Mouse (Mus musculus): Measurements from ENCODE around the gene Npffr2.
"Not testable (repeated sequence)": the region's sequence is repeated elsewhere in the genome, so short reads cannot be mapped to it uniquely, and the experiment has no call there.

Npffr2 gene

DNA sequence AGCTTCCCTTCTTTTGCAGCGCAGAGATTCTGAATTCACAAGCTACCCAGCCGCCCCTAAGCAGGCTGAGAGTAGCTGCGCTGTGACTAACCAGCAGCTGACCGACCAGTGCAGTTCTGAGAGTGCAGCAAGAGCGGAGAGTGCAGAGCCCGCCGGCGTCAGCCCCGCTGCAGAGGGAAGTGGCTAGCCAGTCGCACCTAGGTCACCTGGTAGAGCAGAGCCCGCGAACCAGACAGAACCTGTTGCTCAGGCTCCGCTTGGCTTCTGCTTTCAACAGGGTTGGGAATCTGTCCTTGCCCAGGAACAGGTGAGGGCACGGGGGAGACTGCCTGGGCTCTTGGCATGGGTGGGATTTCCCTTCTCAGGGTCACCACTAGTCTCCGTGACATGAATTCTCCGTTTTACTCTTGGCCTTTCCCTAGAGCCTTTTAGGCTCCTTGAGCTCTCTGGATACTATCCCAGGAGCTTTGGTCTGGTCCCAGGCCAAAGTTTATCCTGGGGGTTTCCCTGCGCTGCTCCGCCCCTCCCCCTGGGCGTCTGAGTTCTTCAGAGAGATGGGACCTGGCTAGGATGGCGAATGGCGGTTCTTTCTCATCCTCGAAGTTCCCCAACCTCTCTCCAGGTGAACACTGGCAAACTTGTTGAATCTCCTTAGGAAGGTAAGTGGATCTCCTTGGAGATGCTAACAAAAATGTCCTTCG lies at the start of gene Npffr2:
TSS of gene Npffr2 (plus strand) at position 552 of the 701 bp plus-strand sequence.
- DNase-seq (ENCODE audit: low spot score), result peak; percentile 14

DNA sequence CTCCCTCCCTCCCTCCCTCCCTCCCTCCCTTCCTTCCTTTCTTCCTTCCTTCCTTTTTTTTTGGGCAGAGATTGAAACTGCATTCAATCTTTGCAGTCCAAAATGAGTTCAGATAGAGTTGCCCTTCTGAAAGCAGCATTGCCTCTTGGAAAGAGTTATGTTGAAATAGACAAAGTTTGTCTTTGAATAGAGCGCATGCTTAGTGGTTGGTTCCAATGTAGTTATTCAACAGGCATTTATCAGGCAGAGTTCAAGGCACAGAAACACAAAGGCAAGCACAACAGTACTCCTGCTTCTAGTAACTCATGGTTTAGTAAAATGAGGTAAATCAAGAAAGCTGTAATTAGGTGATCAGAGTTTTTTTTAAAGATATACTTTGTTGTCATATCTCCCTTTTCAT lies 34.7 kb upstream of the Npffr2 start:
- DNase-seq (ENCODE audit: low spot score), result no peak

DNA sequence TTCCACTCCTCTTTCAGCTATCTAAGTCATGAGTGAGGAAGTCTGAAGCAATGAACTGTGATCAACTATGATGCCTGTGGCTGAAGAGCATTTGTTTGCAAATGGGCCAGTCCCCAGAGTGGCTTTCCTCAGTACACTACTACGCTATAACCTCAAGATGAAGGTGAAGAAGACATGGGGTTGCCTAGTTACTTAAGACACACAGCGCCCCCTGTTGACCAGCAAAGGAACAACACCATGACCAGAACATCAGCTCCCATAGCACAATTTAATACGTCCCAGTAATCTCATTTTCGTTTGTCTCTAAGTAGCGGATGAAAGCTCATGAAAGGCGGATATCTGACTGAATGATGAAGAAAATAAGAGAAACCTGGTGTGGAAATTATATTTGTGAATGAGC lies 27.0 kb upstream of the Npffr2 start:
- peak; percentile 43 for DNase-seq (ENCODE audit: low spot score)

DNA sequence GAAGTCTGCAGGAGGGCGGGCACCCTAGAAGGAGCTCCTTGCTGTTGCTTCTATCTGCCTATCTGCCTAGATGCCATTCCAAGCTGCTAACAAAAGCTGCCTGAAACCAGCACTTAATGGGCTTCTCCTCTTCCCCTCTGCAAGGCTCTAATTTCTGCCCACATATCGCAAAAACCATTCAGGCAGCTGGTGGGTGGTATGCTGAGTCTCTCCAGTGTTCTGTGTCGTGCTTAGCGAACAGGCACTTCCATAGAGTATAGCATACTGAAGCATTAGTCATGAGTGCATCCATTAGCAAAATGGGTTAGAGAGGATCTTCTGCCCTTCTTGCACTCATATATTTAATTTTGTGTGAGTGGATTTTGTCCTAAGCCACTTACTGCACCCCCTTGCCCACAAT lies 8.6 kb upstream of the Npffr2 start:
- DNase-seq (ENCODE audit: low spot score), result no peak

DNA sequence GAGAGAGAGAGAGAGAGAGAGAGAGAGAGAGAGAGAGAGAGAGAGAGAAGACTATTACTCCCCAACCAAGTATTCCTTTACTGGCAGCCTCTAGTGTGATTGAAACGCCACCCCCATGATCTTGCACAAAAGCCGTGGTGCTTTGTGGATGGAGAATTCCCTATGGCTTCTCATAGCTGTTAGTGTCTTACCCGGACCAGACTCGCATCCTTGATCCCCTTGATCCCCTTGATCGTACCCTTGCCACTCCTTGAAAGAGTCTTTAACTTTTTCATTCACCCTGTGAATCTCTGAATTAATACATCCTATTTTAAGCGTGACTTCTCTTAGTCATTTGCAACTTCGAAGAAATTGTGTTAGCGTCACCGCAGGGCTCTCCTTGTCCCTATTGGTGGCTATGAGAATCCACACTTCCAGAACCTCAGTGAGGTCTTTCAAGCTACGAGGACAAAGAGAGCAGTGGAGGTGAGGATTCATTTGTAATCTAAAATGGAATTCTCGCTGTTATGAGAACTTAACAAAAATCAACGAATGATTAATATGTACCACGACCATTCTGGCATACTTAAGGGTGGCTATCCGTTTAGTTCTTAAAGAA lies 949 bp upstream of the Npffr2 start:
- DNase-seq (ENCODE audit: low spot score), result no peak

DNA sequence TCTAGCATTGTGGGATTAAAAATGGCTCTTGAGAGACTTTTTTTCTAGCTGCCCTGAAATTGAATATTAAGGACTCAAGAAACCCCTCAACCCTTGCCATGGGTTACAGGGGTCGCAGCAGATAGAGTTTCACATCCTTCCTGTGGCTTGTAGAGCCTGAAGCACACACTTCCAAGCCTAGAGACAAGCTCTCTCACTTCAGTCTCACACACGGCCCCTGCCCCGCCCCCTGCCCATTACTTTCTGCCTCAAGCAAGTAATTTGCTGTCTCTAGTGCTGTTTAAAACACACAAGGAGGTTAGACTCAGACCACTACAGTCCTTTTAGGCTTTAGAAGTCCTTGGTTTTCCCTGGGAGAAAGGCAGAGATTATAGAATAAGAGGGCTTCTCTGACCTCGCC lies 1.7 kb downstream of the Npffr2 start:
- no peak for DNase-seq (ENCODE audit: low spot score)

DNA sequence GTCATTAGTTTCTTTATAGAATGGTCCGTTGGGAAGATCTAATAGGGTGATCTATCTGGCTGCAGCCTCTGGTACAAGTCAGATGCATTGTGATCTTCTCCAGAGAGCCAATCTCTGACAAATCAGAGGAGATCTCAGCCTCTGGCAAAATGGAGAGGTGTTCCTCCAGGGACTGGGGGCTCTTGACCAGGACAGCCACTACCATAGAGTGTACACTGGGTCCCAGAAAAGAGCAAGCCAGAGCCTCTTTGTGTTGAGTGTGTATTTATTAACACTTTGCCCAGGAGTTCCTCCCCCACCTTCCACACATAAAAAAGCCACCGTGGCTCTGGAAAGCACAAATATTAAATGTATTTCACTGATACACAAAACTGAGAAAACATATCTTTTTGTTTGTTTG lies 2.2 kb downstream of the Npffr2 start:
- DNase-seq (ENCODE audit: low spot score), result no peak

DNA sequence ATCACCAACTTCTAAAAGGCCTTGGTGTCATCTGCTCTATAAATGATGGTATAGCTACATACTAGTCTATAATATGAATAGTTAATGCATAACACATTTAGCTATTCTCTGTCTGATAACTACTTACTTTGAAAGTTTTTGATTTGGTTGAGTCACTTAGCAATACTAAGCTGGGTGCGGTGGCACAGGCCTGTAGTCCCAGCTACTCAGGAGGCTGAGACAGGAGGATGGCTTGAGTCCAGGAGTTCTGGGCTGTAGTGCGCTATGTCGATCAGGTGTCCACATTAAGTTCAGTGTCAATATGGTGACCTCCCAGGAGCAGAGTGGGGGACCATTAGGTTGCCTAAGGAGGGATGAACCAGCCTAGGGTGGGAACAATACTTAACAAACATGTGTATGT lies 8.8 kb downstream of the Npffr2 start:
- no peak for DNase-seq (ENCODE audit: low spot score)

DNA sequence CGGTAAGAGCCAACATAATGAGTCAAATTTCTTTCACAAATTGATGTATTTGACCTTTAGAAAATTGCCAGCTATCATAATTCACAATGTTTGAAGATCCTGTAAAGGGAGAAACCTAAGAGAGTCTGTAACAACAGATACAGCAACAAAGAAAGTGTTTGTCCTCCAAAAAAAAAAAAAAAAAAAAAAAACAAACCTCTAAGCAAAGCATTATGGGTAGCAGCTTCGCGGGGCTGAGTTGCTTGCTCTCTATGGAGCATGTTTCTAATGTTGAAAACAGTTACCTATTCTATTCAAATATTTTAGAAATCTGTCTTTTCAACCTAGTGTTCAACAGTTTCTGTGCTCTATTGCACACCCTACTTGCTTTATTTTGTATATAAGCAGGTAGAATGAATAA lies 15.2 kb downstream of the Npffr2 start:
- DNase-seq (ENCODE audit: low spot score), result no peak

DNA sequence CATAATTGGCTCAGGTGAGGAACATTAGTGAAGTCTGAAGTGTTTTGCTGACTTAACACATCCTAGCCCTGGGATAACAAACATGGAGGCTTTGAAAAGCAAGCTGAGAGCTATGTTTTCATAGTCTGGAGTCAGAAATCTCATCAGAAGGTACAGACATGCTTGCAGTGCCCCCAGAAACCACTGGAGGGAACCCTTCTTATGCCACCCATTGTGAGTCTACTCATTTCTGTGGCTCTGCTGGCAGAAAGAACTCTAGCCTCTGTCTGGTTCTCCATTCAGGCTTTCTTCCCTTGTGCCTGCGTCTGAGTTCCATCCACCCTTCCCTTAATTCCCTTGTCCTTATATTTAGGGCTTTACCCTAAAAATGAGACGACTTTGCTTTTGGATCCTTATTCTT lies 16.2 kb downstream of the Npffr2 start:
- DNase-seq (ENCODE audit: low spot score), result peak; percentile 53

DNA sequence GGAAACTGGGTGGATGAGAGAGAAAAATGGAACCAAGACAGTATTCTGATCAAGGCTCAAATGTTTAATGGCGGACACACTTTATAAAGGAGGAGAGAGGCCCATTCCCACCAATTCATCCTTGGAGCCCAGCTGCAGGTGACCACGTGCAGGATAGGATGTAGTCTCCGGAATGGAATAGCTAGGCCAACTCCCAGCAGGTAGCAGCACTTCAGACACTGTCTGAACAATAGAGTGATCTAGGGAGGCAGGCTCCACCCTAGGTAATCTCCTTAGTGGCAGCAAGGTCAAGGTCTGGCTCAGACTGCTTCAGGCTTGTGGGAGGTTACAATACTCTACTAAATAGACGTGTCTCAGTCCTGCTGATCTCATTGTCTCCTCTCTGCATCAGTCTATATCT lies 31.9 kb downstream of the Npffr2 start:
- not testable (repeated sequence) for DNase-seq (ENCODE audit: low spot score)

DNA sequence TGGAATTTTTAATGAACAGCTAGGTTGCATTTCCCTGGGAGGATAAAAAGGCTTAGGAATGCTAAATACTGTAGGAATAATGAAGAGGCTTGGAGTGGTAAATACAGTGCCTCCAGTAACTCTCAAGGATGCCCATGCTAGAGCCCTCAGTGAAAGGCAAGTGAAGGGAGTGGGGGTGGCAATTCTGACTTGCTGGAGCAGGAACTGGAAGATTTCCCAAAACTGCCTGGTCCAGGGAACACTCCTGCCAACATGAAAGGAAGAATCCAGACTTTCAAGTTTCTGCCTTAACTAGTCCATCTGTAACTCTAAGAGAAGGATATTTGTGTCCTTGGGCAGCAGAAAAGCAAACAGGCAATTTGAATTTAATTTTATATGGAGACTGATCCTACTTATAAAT lies 34.2 kb downstream of the Npffr2 start:
- no peak for DNase-seq (ENCODE audit: low spot score)

DNA sequence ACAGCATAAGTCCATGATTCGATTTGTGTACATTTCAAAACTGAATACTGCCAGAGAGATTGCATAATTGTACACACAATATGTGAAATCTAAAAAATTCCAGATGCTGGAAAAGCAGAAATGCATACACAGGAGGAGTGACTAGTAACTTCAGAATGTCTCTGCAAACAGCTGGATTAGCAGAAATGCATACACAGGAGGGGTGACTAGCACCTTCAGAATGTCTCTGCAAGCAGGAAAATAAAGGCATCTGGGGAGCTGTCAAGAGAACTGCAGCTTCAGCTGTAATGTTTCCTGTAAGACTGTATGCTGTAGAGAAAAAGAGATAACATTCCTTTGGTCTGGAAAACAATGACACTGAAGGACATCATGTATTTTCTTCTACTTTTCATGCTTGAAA lies 51.4 kb downstream of the Npffr2 start:
- DNase-seq (ENCODE audit: low spot score), result no peak

DNA sequence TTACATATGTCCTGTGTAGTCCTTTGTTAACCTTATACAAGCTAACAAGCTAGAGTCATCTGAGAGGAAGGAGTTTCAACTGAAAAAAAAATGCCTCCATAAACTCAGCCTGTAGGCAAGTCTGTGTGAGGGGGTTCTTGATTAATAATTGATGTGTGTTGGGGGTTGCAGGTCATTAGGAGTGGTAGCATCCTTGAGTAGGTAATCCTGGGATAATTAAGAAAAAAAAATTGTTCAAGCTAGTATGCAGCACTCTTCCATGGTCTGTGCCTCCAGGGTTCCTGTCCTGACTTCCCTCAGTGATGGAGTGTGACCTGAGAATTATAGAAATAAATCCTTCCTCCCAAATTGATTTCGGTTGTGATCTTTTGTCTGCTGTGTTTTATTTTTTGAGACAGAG lies 52.0 kb downstream of the Npffr2 start:
- no peak for DNase-seq (ENCODE audit: low spot score)

DNA sequence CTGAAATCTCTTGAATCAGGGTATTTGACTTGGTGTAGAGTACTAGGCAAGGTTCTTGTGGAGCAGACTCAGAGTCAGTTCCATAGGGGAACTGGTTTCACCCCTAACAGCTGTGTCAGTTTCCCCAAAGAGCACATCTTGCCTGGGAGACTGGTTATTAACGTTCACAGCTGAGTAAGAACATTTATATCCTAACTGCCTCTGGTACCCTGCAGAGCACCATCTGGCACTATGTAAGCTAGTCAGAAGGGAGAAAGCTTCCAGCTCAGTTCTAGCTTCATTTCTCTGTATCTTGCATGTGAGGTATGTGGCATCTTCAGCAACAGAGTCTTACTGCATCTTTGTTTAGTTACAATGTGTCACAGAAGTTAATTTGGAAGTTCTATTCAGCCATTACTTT lies 53.9 kb downstream of the Npffr2 start:
- no peak for DNase-seq (ENCODE audit: low spot score)

DNA sequence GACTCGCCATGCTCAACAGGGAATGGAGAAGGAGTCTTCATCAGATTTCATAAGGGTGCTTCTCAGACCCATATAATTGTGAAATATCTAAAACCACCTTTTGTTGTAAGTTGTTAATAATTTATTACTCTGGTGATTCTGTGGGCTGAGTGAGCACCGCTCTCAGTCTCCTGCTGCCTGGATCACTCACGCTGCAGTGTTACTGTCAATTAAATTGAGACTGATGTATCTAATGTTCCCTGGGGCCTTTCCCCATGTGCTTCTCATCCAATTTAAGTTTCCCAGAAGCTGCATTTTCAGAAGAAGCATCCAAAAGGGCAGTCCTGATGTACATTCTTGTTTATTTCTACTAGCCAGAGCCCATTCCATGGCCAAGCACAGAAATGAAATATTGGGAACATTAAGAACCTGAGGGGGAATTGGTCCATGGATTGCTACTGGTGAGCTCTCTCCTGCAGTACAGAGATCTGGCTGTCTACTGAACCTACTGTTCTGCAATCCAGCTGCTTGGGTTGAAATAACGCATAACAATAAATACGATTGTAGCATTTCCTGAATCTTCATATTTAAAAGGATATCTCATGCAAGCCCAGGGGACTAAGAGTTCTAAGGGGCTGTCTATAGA lies 54.6 kb downstream of the Npffr2 start:
- no peak for DNase-seq (ENCODE audit: low spot score)

DNA sequence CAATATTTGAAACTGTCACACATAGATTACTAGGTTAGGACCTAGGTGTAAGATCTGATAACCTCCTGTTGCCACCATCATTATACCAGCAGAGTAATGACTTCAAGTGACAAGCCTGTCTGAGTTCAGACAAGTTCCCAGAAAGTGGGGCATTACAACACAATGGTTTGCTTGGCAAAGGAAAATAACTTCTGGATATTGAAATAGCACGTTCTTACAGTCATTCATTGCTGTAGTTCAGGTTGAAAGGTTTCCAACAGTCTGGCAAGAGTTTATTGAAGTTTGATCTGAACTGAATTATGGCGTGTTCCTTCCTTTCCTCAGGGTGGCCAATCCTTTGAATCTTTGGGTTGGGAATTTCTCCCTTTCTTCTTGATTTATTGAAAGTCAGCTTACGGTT lies 57.8 kb downstream of the Npffr2 start:
- DNase-seq (ENCODE audit: low spot score), result no peak

DNA sequence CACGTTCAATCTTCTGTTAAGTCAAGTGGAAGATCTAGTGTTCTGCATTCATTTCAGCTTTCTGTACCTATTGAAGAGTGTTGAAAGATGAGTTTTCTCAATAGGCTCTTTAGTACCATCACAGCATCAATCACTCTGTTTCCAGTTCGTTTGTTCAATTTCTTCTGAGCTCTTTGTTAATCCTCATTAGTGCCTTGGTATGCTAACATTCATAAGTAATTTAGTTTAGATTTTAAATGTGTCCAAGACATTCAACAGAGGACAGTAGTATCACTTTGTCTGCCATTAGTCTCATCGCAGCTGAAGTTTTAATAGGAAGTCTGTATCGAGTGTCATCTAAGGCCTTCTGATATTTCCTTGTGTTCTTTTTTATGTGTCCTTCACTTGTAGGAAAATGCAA lies 65.1 kb downstream of the Npffr2 start:
- DNase-seq (ENCODE audit: low spot score), result no peak

DNA sequence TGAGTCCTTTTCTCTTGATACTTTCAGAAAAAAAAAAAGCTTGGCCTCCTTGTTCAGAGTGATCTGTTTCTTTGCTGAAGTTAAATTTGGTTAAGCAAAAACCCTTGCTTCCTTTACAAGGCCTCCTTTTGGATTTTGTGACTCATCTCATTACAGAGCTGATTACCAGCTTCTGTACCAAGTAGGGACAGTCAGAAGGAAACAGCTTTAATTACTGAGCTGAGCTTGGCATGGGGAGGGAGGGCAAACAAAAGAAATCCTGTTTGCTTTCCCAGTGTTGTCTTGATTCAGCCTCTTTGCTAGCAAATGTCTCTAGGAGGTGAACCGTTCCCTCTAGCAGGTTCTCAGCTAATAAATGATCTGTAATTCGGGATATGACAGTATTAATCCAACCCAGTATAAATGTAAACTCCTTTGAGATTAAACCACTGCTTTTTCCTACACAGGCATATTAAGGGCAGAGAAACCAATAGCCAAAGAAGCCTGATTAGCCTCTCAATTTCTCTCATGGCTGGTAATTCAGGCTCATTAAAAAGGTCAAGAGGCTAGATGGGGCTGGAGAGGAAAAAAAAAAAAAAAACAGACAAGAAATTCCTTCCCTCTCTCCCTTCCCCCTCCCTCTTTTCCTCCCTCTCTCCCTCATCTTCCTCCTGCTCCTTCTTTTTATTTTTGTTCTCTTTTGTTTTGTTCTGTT lies 84.2 kb downstream of the Npffr2 start:
- no peak for DNase-seq (ENCODE audit: low spot score)

DNA sequence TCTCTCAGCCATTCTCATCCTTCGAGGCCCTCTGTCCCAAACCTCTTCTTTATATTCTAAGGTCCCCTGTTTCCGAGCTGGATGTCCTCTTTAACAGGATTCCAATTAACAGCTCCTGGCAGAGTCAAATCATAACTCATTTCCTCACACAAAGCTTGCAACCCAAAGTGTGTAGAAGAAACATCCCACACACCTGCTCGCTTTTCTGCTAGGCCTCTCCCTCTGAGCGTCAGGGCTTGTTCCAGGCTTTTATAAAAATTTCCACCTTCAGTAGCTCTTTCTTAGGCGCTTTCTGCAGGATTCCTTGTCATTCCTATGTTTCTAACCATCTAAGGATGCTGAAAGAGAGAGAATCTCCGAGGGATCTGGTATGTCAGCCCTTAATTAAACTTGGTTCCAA lies 85.0 kb downstream of the Npffr2 start:
- DNase-seq (ENCODE audit: low spot score), result no peak

DNA sequence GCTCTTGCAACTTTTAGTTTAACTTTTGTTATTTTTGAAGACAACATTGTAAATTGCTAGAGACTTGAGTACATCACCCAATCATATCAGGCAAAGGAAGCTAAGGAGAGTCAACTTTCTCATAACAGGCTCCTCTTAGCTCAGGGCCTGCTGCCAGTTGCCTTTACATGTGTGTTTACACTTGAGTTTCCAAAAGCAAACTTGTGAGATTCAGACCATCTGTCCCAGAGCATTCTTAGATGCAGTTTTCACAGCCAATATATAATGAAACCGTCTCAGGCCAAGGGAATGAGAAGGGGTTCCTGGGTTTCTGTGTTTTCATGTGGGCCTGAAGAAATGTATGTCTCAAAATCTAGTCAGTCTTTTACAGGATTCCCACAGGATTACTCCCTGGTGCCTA lies 104.4 kb downstream of the Npffr2 start:
- no peak for DNase-seq (ENCODE audit: low spot score)
